Mouse (Mus musculus): ENCODE measurements at regions not wholly inside any gene's neighbourhood (a gene's known extent, or its start where the extent isn't known, plus 50 kb on each side); places are given as distances from the start of the nearest gene placed in this dataset.

- peak; percentile 70 for DNase-seq (ENCODE audit: low spot score)
- Histone ChIP-seq H3K4me3 (ENCODE audit: low read depth, low read length) (no peak overlapping the region), H3K4me1 (ENCODE audit: control insufficient read depth, insufficient read depth, low read length) (peaks cover 23% of the 10 kb centered on the region), H3K36me3 (ENCODE audit: control insufficient read depth, insufficient read depth, low read length) (no peaks in the 10 kb centered on the region), H3K4me2 (ENCODE audit: low read depth, low read length) (no peak overlapping the region), H3K27ac (replicated peaks; ENCODE audit: low read depth, low read length) (no peak overlapping the region), H3K27me3 (replicated peaks; ENCODE audit: control insufficient read depth, insufficient read depth, low read length) (no peaks in the 10 kb centered on the region), H3K9ac (ENCODE audit: low read depth, low read length) (no peak overlapping the region), H3K9me3 (ENCODE audit: control insufficient read depth, low read length) (no peaks in the 10 kb centered on the region)
- ATAC-seq (ENCODE audit: low read depth) = peak; percentile 81
- WGBS = 55% methylated on average over 8 of the region's 8 CpGs
Measured at GRCm38 (mm10) chr14:61834291-61834936, 227.2 kb downstream of the Kcnrg start.

GRCm38 (mm10) chr14:61835729-61836128, 228.5 kb downstream of the Kcnrg start:
- ATAC-seq (ENCODE audit: low read depth) = no peak
- H3K27me3 ChIP-seq (replicated peaks; ENCODE audit: control insufficient read depth, insufficient read depth, low read length) = no peaks in the 10 kb centered on the region
- H3K4me1 ChIP-seq (ENCODE audit: control insufficient read depth, insufficient read depth, low read length) = peaks cover 15% of the 10 kb centered on the region
- H3K4me2 ChIP-seq (ENCODE audit: low read depth, low read length) = no peak overlapping the region
- no peak overlapping the region for H3K27ac ChIP-seq (replicated peaks; ENCODE audit: low read depth, low read length)
- DNase-seq (ENCODE audit: low spot score) = no peak
- H3K4me3 ChIP-seq (ENCODE audit: low read depth, low read length) = no peak overlapping the region
- H3K9me3 ChIP-seq (ENCODE audit: control insufficient read depth, low read length) = no peaks in the 10 kb centered on the region
- 42% methylated on average over 6 of the region's 6 CpGs for WGBS
- no peaks in the 10 kb centered on the region for H3K36me3 ChIP-seq (ENCODE audit: control insufficient read depth, insufficient read depth, low read length)
- H3K9ac ChIP-seq (ENCODE audit: low read depth, low read length) = no peak overlapping the region

GRCm38 (mm10) chr14:61836231-61836630, 229.0 kb downstream of the Kcnrg start:
- WGBS = 43% methylated on average over 6 of the region's 6 CpGs
- DNase-seq (ENCODE audit: low spot score) = peak; percentile 61
- Histone ChIP-seq H3K27me3 (replicated peaks; ENCODE audit: control insufficient read depth, insufficient read depth, low read length) (no peaks in the 10 kb centered on the region), H3K27ac (replicated peaks; ENCODE audit: low read depth, low read length) (no peak overlapping the region), H3K4me2 (ENCODE audit: low read depth, low read length) (no peak overlapping the region), H3K36me3 (ENCODE audit: control insufficient read depth, insufficient read depth, low read length) (no peaks in the 10 kb centered on the region), H3K9me3 (ENCODE audit: control insufficient read depth, low read length) (0 out of 2 replicates have a peak, but pooled peaks cover 5% of the 10 kb centered on the region), H3K4me3 (ENCODE audit: low read depth, low read length) (no peak overlapping the region), H3K9ac (ENCODE audit: low read depth, low read length) (no peak overlapping the region), H3K4me1 (ENCODE audit: control insufficient read depth, insufficient read depth, low read length) (peaks cover 14% of the 10 kb centered on the region)
- ATAC-seq (ENCODE audit: low read depth) = peak; percentile 57; the same call in 1 of the 2 replicates

GRCm38 (mm10) chr14:61836965-61837364, 229.7 kb downstream of the Kcnrg start:
- Histone ChIP-seq H3K4me1 (ENCODE audit: control insufficient read depth, insufficient read depth, low read length) (peaks cover 14% of the 10 kb centered on the region), H3K27ac (replicated peaks; ENCODE audit: low read depth, low read length) (no peak overlapping the region)
- WGBS = 65% methylated on average over 4 of the region's 4 CpGs

GRCm38 (mm10) chr14:61837851-61838250, 230.6 kb downstream of the Kcnrg start:
- Histone ChIP-seq H3K36me3 (ENCODE audit: control insufficient read depth, insufficient read depth, low read length) (no peaks in the 10 kb centered on the region), H3K4me3 (ENCODE audit: low read depth, low read length) (no peak overlapping the region), H3K4me1 (ENCODE audit: control insufficient read depth, insufficient read depth, low read length) (peaks cover 14% of the 10 kb centered on the region), H3K27me3 (replicated peaks; ENCODE audit: control insufficient read depth, insufficient read depth, low read length) (no peaks in the 10 kb centered on the region), H3K27ac (replicated peaks; ENCODE audit: low read depth, low read length) (no peak overlapping the region), H3K9me3 (ENCODE audit: control insufficient read depth, low read length) (0 out of 2 replicates have a peak, but pooled peaks cover 6% of the 10 kb centered on the region), H3K9ac (ENCODE audit: low read depth, low read length) (no peak overlapping the region), H3K4me2 (ENCODE audit: low read depth, low read length) (no peak overlapping the region)
- ATAC-seq (ENCODE audit: low read depth) (no peak), DNase-seq (ENCODE audit: low spot score) (no peak)
- WGBS = 58% methylated on average over 8 of the region's 8 CpGs

More at GRCm38 (mm10) chr14:61836965-61837364, 229.7 kb downstream of the Kcnrg start:
- Histone ChIP-seq H3K9me3 (ENCODE audit: control insufficient read depth, low read length) (0 out of 2 replicates have a peak, but pooled peaks cover 6% of the 10 kb centered on the region), H3K4me3 (ENCODE audit: low read depth, low read length) (no peak overlapping the region), H3K4me2 (ENCODE audit: low read depth, low read length) (no peak overlapping the region), H3K9ac (ENCODE audit: low read depth, low read length) (no peak overlapping the region), H3K27me3 (replicated peaks; ENCODE audit: control insufficient read depth, insufficient read depth, low read length) (no peaks in the 10 kb centered on the region), H3K36me3 (ENCODE audit: control insufficient read depth, insufficient read depth, low read length) (no peaks in the 10 kb centered on the region)
- ATAC-seq (ENCODE audit: low read depth) (no peak), DNase-seq (ENCODE audit: low spot score) (no peak)

GRCm38 (mm10) chr14:61842476-61842875, 235.2 kb downstream of the Kcnrg start:
- DNase-seq (ENCODE audit: low spot score) = no peak
- Histone ChIP-seq H3K27me3 (replicated peaks; ENCODE audit: control insufficient read depth, insufficient read depth, low read length) (no peaks in the 10 kb centered on the region), H3K4me3 (ENCODE audit: low read depth, low read length) (no peak overlapping the region), H3K9me3 (ENCODE audit: control insufficient read depth, low read length) (0 out of 2 replicates have a peak, but pooled peaks cover 6% of the 10 kb centered on the region), H3K27ac (replicated peaks; ENCODE audit: low read depth, low read length) (no peak overlapping the region), H3K36me3 (ENCODE audit: control insufficient read depth, insufficient read depth, low read length) (no peaks in the 10 kb centered on the region), H3K9ac (ENCODE audit: low read depth, low read length) (no peak overlapping the region), H3K4me1 (ENCODE audit: control insufficient read depth, insufficient read depth, low read length) (no peaks in the 10 kb centered on the region), H3K4me2 (ENCODE audit: low read depth, low read length) (no peak overlapping the region)
- ATAC-seq (ENCODE audit: low read depth) = no peak
- 83% methylated on average over 4 of the region's 4 CpGs for WGBS

GRCm38 (mm10) chr14:61846441-61846840, 239.2 kb downstream of the Kcnrg start:
- Histone ChIP-seq H3K4me1 (ENCODE audit: control insufficient read depth, insufficient read depth, low read length) (no peaks in the 10 kb centered on the region), H3K27me3 (replicated peaks; ENCODE audit: control insufficient read depth, insufficient read depth, low read length) (no peaks in the 10 kb centered on the region), H3K4me2 (ENCODE audit: low read depth, low read length) (no peak overlapping the region), H3K36me3 (ENCODE audit: control insufficient read depth, insufficient read depth, low read length) (no peaks in the 10 kb centered on the region), H3K4me3 (ENCODE audit: low read depth, low read length) (no peak overlapping the region), H3K27ac (replicated peaks; ENCODE audit: low read depth, low read length) (no peak overlapping the region), H3K9ac (ENCODE audit: low read depth, low read length) (no peak overlapping the region), H3K9me3 (ENCODE audit: control insufficient read depth, low read length) (no peaks in the 10 kb centered on the region)
- no peak for ATAC-seq (ENCODE audit: low read depth)
- 84% methylated on average over 5 of the region's 5 CpGs for WGBS
- no peak for DNase-seq (ENCODE audit: low spot score)

- no peak overlapping the region for H3K27ac ChIP-seq (replicated peaks; ENCODE audit: low read depth, low read length)
- DNase-seq (ENCODE audit: low spot score) = no peak
- H3K4me2 ChIP-seq (ENCODE audit: low read depth, low read length) = no peak overlapping the region
- no peaks in the 10 kb centered on the region for H3K4me1 ChIP-seq (ENCODE audit: control insufficient read depth, insufficient read depth, low read length)
- H3K36me3 ChIP-seq (ENCODE audit: control insufficient read depth, insufficient read depth, low read length) = no peaks in the 10 kb centered on the region
- no peak overlapping the region for H3K9ac ChIP-seq (ENCODE audit: low read depth, low read length)
- no peak overlapping the region for H3K4me3 ChIP-seq (ENCODE audit: low read depth, low read length)
- no peaks in the 10 kb centered on the region for H3K9me3 ChIP-seq (ENCODE audit: control insufficient read depth, low read length)
- WGBS = 83% methylated on average over 4 of the region's 4 CpGs
- no peaks in the 10 kb centered on the region for H3K27me3 ChIP-seq (replicated peaks; ENCODE audit: control insufficient read depth, insufficient read depth, low read length)
- ATAC-seq (ENCODE audit: low read depth) = no peak
Measured at GRCm38 (mm10) chr14:61850244-61850643, 243.0 kb downstream of the Kcnrg start.

- 49% methylated on average over 6 of the region's 6 CpGs for WGBS
Measured at GRCm38 (mm10) chr14:61857616-61858015, 250.4 kb downstream of the Kcnrg start.

More at GRCm38 (mm10) chr14:61857616-61858015, 250.4 kb downstream of the Kcnrg start:
- no peaks in the 10 kb centered on the region for H3K36me3 ChIP-seq (ENCODE audit: control insufficient read depth, insufficient read depth, low read length)
- 0 out of 2 replicates have a peak, but pooled peaks cover 4% of the 10 kb centered on the region for H3K4me1 ChIP-seq (ENCODE audit: control insufficient read depth, insufficient read depth, low read length)
- peak; percentile 87 for DNase-seq (ENCODE audit: low spot score)
- no peak overlapping the region for H3K4me2 ChIP-seq (ENCODE audit: low read depth, low read length)
- no peak for ATAC-seq (ENCODE audit: low read depth)
- H3K9me3 ChIP-seq (ENCODE audit: control insufficient read depth, low read length) = no peaks in the 10 kb centered on the region
- no peak overlapping the region for H3K9ac ChIP-seq (ENCODE audit: low read depth, low read length)
- no peak overlapping the region for H3K4me3 ChIP-seq (ENCODE audit: low read depth, low read length)
- no peaks in the 10 kb centered on the region for H3K27me3 ChIP-seq (replicated peaks; ENCODE audit: control insufficient read depth, insufficient read depth, low read length)
- no peak overlapping the region for H3K27ac ChIP-seq (replicated peaks; ENCODE audit: low read depth, low read length)

Data from embryonic facial prominence, embryonic 14.5 days (tissue).